Mouse (Mus musculus) stomach, postnatal 0 days (tissue): ENCODE results near the gene Tmem106a. TPM values are rescaled to one million over a fixed set of nuclear protein-coding genes. Genes with fewer than 3 reads are reported as not detected.

Experiments
- ATAC-seq: fragments of 200-750 bp; cut with Nextera tagmentation; 2 replicates; pipeline ENCODE4 v1.8.0; 2017; ENCODE audit not compliant: low FRiP score, low TSS enrichment
- DNase-seq: peaks from one replicate; pipeline ENCODE4 v3.0.0-alpha.2; 2016; ENCODE audit warnings: low spot score
- H3K27ac ChIP-seq: fragments of 300-500 bp; sonication (generic); replicated peaks from 2 replicates; pipeline ENCODE4 v1.5.1; 2014; ENCODE audit warnings: mild to moderate bottlenecking, control low read depth
- H3K27me3 ChIP-seq: fragments of 300-500 bp; sonication (generic); 2 replicates; pipeline ENCODE4 v1.6.1; 2014; ENCODE audit warnings: low read length; ENCODE audit not compliant: control insufficient read depth, insufficient read depth
- H3K36me3 ChIP-seq: fragments of 300-500 bp; sonication (generic); 2 replicates; pipeline ENCODE4 v1.6.1; 2014; ENCODE audit warnings: low read length, mixed read lengths; ENCODE audit not compliant: control insufficient read depth, insufficient read depth
- H3K4me1 ChIP-seq: fragments of 300-500 bp; sonication (generic); replicated peaks from 2 replicates; pipeline ENCODE4 v1.6.1; 2014; ENCODE audit warnings: antibody characterized with exemption; ENCODE audit not compliant: control insufficient read depth, insufficient read depth
- H3K4me2 ChIP-seq: fragments of 300-500 bp; sonication (generic); replicated peaks from 2 replicates; pipeline ENCODE4 v1.6.1; 2014; ENCODE audit warnings: low read depth, mild to moderate bottlenecking, control low read depth, moderate library complexity
- H3K4me3 ChIP-seq: fragments of 300-500 bp; sonication (generic); 2 replicates; pipeline ENCODE4 v1.5.1; 2014; ENCODE audit warnings: low read depth, low read length, control low read depth
- H3K9ac ChIP-seq: fragments of 300-500 bp; sonication (generic); 2 replicates; pipeline ENCODE4 v1.6.1; 2014; ENCODE audit warnings: mild to moderate bottlenecking, low read length, control low read depth, mixed read lengths
- H3K9me3 ChIP-seq: fragments of 300-500 bp; sonication (generic); 2 replicates; pipeline ENCODE4 v1.6.1; 2016; ENCODE audit warnings: low read length; ENCODE audit not compliant: control insufficient read depth
- CTCF ChIP-seq: IDR thresholded peaks from 2 replicates; pipeline ENCODE4 v1.5.1; 2016; ENCODE audit warnings: antibody characterized with exemption, low read depth, mild to moderate bottlenecking, moderate library complexity
- EP300 ChIP-seq: optimal IDR thresholded peaks from 2 replicates; pipeline ENCODE3; 2016; ENCODE audit warnings: antibody characterized with exemption
- WGBS: fragments of 180-500 bp; shearing (Covaris S2); extraction: QIAGEN DNeasy Blood & Tissue Kit; methylation state at CpG from one replicate; pipeline ENCODE4 v1.1.7; 2014; 5-methylcytosine and 5-hydroxymethylcytosine counted together
- polyA plus RNA-seq: library from polyadenylated mRNA; unstranded; fragments of >200 nt; fragmentation: Nextera tagmentation; extraction: Ambion mirVana; gene quantifications from 2 replicates; pipeline ENCODE4 v1.2.1, GENCODE M21; 2015

Tmem106a gene
- polyA plus RNA-seq: 10.0 TPM in 2 replicates

- TF ChIP-seq EP300: no peak
- TF ChIP-seq CTCF: no peak
- Histone ChIP-seq H3K27me3 (no peaks in the 10 kb centered on the region), H3K36me3 (peaks cover 16% of the 10 kb centered on the region; the same call in 1 of the 2 replicates), H3K4me3 (peak within 1 kb of the TSS; percentile 50), H3K9ac (peak within 1 kb of the TSS; percentile 58), H3K27ac (peak within 1 kb of the TSS; percentile 65), H3K9me3 (no peaks in the 10 kb centered on the region), H3K4me2 (peak within 1 kb of the TSS; percentile 61), H3K4me1 (peaks cover 2% of the 10 kb centered on the region; the same call in 1 of the 2 replicates)
- ATAC-seq (peak; percentile 80), DNase-seq (peak; percentile 94)
- WGBS: 14% methylated on average over 30 of the region's 31 CpGs
Observed at GRCm38 (mm10) chr11:101582054-101583035, at the start of gene Tmem106a. Gene Tmem106a (plus strand): TSS chr11:101582242.

- Histone ChIP-seq H3K9me3 (no peaks in the 10 kb centered on the region), H3K36me3 (no peaks in the 10 kb centered on the region), H3K27ac (peak overlapping the region; percentile 9; the same call in 1 of the 2 replicates), H3K9ac (no peak overlapping the region), H3K27me3 (no peaks in the 10 kb centered on the region), H3K4me1 (no peaks in the 10 kb centered on the region), H3K4me2 (no peak overlapping the region), H3K4me3 (no peak overlapping the region)
- WGBS: 74% methylated on average over 9 of the region's 9 CpGs
- TF ChIP-seq EP300: no peak
- TF ChIP-seq CTCF: no peak
- ATAC-seq: peak; percentile 72
- DNase-seq: peak; percentile 25
Observed at GRCm38 (mm10) chr11:101543533-101543932, 38.5 kb upstream of the Tmem106a start.

- 0 out of 2 replicates have a peak overlapping the region, but pooled peaks have one; percentile 9 for H3K27ac ChIP-seq
- H3K9ac ChIP-seq: no peak overlapping the region
- TF ChIP-seq EP300: no peak
- TF ChIP-seq CTCF: no peak
- no peak overlapping the region for H3K4me3 ChIP-seq
- no peaks in the 10 kb centered on the region for H3K36me3 ChIP-seq
- no peak overlapping the region for H3K4me2 ChIP-seq
- WGBS: 58% methylated on average over 1 of the region's 1 CpGs
- H3K27me3 ChIP-seq: no peaks in the 10 kb centered on the region
- no peaks in the 10 kb centered on the region for H3K4me1 ChIP-seq
- ATAC-seq (no peak), DNase-seq (no peak)
- H3K9me3 ChIP-seq: no peaks in the 10 kb centered on the region
Observed at GRCm38 (mm10) chr11:101544132-101544531, 37.9 kb upstream of the Tmem106a start.

- Histone ChIP-seq H3K4me3 (no peak overlapping the region), H3K27me3 (no peaks in the 10 kb centered on the region), H3K4me1 (no peaks in the 10 kb centered on the region), H3K27ac (no peak overlapping the region), H3K9ac (no peak overlapping the region), H3K36me3 (no peaks in the 10 kb centered on the region), H3K4me2 (no peak overlapping the region), H3K9me3 (no peaks in the 10 kb centered on the region)
- ATAC-seq: no peak
- TF ChIP-seq EP300 (no peak), CTCF (no peak)
- DNase-seq: no peak
Observed at GRCm38 (mm10) chr11:101548526-101548925, 33.5 kb upstream of the Tmem106a start.

- TF ChIP-seq CTCF (no peak), EP300 (no peak)
- peak within 1 kb of the TSS; percentile 72 for H3K4me2 ChIP-seq
- H3K27me3 ChIP-seq: no peaks in the 10 kb centered on the region
- peaks cover 3% of the 10 kb centered on the region; the same call in 1 of the 2 replicates for H3K4me1 ChIP-seq
- H3K4me3 ChIP-seq: peak within 1 kb of the TSS; percentile 84
- H3K36me3 ChIP-seq: peaks cover 8% of the 10 kb centered on the region; the same call in 1 of the 2 replicates
- DNase-seq (peak; percentile 97), ATAC-seq (peak; percentile 83)
- H3K9ac ChIP-seq: peak within 1 kb of the TSS; percentile 94
- H3K27ac ChIP-seq: peak within 1 kb of the TSS; percentile 98
- under 1% methylated on average over 43 of the region's 43 CpGs for WGBS
- H3K9me3 ChIP-seq: no peaks in the 10 kb centered on the region
Observed at GRCm38 (mm10) chr11:101551751-101552475, 30.1 kb upstream of the Tmem106a start, which contains the start of the genes Brca1 and Nbr1. Gene Brca1 (minus strand): TSS chr11:101551955. Gene Nbr1 (plus strand): TSS chr11:101552149.
